Mouse (Mus musculus): ENCODE results near the gene Rgl3. TPM values are rescaled to one million over a fixed set of nuclear protein-coding genes. Genes with fewer than 3 reads are reported as not detected.

Rgl3 gene
- polyA plus RNA-seq, 1 experiment from 2014 or later, result 0.34 TPM

DNA sequence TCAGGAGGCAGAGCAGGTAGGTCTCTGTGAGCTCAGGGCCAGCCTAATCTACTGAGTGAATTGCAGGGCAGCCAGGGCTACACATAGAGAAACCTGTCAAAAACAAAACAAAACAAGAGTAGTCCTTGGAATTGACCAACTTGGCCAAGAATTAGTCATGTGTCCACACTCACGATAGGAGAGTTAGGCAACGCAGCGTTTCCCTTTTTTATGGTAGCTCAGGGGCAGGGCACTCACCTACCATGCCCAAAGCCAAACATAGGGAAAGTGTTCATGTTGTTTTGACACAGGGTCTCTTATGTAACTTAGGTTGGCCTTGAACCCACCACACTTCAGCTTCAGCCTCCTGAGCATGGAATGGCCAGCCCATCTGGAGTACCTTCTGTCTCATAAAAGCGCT, 19.9 kb downstream of the Rgl3 start:
- H3K4me1 ChIP-seq (replicated peaks; ENCODE audit: control insufficient read depth, insufficient read depth, low read length), result no peaks in the 10 kb centered on the region
- H3K4me3 ChIP-seq (ENCODE audit: low read depth, low read length), result no peak overlapping the region
- 85% methylated on average over 4 of the region's 4 CpGs for WGBS
- no peak overlapping the region for H3K9ac ChIP-seq (ENCODE audit: low read depth, low read length)
- no peaks in the 10 kb centered on the region for H3K36me3 ChIP-seq (ENCODE audit: control insufficient read depth, insufficient read depth, low read length)
- H3K27ac ChIP-seq (ENCODE audit: low read depth, low read length), result no peak overlapping the region
- no peak for DNase-seq (ENCODE audit: low spot score)
- no peak overlapping the region for H3K4me2 ChIP-seq
- ATAC-seq (replicated peaks; ENCODE audit: low FRiP score), result no peak
- H3K9me3 ChIP-seq (ENCODE audit: control insufficient read depth, low read length), result no peaks in the 10 kb centered on the region
- no peaks in the 10 kb centered on the region for H3K27me3 ChIP-seq (replicated peaks; ENCODE audit: control insufficient read depth, insufficient read depth, low read length)

DNA sequence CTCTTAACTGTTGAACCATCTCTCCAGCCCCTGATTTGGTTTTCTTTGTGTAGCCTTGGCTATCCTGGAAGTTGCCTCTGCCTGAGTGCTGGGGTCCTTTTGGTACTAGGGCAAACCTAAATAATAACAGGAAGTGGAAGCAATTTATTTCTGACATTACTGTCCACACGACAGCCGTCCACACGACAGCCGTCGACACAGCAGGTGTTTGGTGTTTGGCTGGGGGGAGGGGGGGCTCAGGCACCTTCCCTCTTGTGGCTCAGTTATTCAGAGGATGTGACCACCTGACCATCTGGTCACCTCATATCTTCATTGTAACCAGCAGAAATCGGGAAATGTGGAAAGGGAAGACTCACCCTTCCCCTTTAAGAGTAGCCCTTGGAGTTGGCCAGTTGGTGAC, 20.4 kb downstream of the Rgl3 start:
- 59% methylated on average over 6 of the region's 6 CpGs for WGBS
- ATAC-seq (replicated peaks; ENCODE audit: low FRiP score), result no peak

DNA sequence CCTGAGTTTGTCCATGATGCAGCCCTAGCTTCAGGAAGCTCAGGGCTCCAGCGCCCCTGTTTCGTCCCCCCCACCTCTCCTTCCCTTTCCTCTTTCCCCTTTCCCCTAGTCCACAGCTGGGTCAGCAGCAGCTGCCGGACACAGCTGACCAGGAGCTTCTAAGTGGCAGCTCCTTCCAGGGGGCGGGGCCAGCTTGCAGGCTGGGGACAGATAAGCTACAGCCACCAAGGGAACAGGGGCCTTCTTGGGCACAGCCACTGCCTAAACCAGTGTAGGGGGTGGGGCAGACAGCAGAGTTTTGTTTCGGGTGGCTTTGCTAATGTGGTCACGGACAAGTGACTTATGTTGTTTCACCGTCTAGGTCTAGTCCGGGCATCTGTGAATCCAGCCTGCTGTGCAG, 25.8 kb downstream of the Rgl3 start, which contains the start of gene Epor:
Epor (minus strand) TSS at position 90 of the 400 bp plus-strand sequence.
- H3K9ac ChIP-seq (ENCODE audit: low read depth, low read length), result peak within 1 kb of the TSS; percentile 90
- H3K36me3 ChIP-seq (ENCODE audit: control insufficient read depth, insufficient read depth, low read length), result peaks cover 21% of the 10 kb centered on the region
- peak; percentile 78 for DNase-seq (ENCODE audit: low spot score)
- H3K4me3 ChIP-seq (ENCODE audit: low read depth, low read length), result peak within 1 kb of the TSS; percentile 82
- WGBS, result 16% methylated on average over 8 of the region's 8 CpGs
- H3K4me2 ChIP-seq, result peak within 1 kb of the TSS; percentile 91
- H3K27ac ChIP-seq (ENCODE audit: low read depth, low read length), result peak within 1 kb of the TSS; percentile 98
- peak; percentile 64 for ATAC-seq (replicated peaks; ENCODE audit: low FRiP score)
- H3K9me3 ChIP-seq (ENCODE audit: control insufficient read depth, low read length), result no peaks in the 10 kb centered on the region
- H3K4me1 ChIP-seq (replicated peaks; ENCODE audit: control insufficient read depth, insufficient read depth, low read length), result peaks cover 25% of the 10 kb centered on the region
- H3K27me3 ChIP-seq (replicated peaks; ENCODE audit: control insufficient read depth, insufficient read depth, low read length), result peaks cover 16% of the 10 kb centered on the region

More for the DNA sequence above, 20.4 kb downstream of the Rgl3 start:
- H3K9ac ChIP-seq (ENCODE audit: low read depth, low read length), result no peak overlapping the region
- H3K4me1 ChIP-seq (replicated peaks; ENCODE audit: control insufficient read depth, insufficient read depth, low read length), result peaks cover 4% of the 10 kb centered on the region
- H3K27ac ChIP-seq (ENCODE audit: low read depth, low read length), result no peak overlapping the region
- no peak overlapping the region for H3K4me3 ChIP-seq (ENCODE audit: low read depth, low read length)
- no peak overlapping the region for H3K4me2 ChIP-seq
- H3K9me3 ChIP-seq (ENCODE audit: control insufficient read depth, low read length), result no peaks in the 10 kb centered on the region
- no peaks in the 10 kb centered on the region for H3K27me3 ChIP-seq (replicated peaks; ENCODE audit: control insufficient read depth, insufficient read depth, low read length)
- DNase-seq (ENCODE audit: low spot score), result no peak
- no peaks in the 10 kb centered on the region for H3K36me3 ChIP-seq (ENCODE audit: control insufficient read depth, insufficient read depth, low read length)

DNA sequence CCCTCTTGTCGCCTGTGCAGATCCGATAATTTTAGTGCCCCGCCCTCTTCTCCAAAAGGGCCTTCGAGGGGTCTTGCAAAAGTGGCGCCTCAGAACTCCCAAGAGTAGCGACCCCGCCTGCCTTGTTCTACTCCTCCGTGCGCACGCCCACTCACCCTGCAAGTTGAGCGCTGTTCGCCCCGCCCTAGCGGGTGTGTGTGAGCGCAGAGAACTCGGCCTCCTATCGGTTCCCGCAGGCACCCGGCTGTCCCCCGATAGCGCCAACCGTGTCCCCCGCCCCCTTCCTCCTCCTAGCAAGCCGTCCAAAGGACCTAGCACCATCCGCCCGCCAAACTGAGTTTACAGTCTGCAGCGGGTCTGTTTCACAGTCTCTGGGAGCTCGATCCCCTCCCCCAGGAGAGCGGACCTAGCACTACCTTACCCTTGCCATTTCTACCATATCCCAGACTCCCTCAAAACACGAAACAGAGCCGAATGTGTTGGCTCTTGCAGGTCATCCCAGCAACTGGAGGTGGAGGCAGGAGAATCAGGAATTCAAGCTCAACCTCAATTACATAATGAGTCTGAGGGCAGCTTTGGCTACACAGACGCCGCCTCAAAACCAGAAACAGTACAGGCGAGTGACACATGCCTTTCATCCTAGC, 26.7 kb downstream of the Rgl3 start:
- ATAC-seq (replicated peaks; ENCODE audit: low FRiP score), result peak; percentile 92
- WGBS, result 1% methylated on average over 34 of the region's 34 CpGs

DNA sequence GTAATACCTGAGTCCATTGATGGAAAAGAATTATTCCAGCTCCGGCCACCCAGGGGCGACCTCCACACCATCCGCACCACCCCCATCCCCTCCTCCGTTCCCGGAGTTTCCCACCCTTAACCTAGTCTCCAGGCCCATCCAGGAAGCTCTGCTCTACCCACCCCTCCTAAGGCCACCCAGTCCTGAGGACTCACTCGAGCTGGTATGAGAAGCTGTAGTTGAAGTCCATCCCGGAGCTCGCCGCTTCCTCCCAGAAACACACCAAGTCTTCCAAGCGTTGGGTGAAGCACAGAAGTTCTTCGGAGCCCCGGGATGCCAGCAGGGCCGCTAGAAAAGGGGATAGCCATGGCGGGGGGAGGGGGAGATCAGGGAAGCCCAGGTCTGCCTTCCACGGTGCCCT, 27.2 kb downstream of the Rgl3 start:
- ATAC-seq (replicated peaks; ENCODE audit: low FRiP score), result peak; percentile 12
- Histone ChIP-seq H3K27me3 (replicated peaks; ENCODE audit: control insufficient read depth, insufficient read depth, low read length) (peaks cover 16% of the 10 kb centered on the region), H3K9ac (ENCODE audit: low read depth, low read length) (peak overlapping the region; percentile 90), H3K27ac (ENCODE audit: low read depth, low read length) (peak overlapping the region; percentile 98), H3K4me2 (peak overlapping the region; percentile 91), H3K4me3 (ENCODE audit: low read depth, low read length) (peak overlapping the region; percentile 82), H3K36me3 (ENCODE audit: control insufficient read depth, insufficient read depth, low read length) (peaks cover 23% of the 10 kb centered on the region), H3K9me3 (ENCODE audit: control insufficient read depth, low read length) (no peaks in the 10 kb centered on the region), H3K4me1 (replicated peaks; ENCODE audit: control insufficient read depth, insufficient read depth, low read length) (peaks cover 25% of the 10 kb centered on the region)
- under 1% methylated on average over 15 of the region's 15 CpGs for WGBS
- DNase-seq (ENCODE audit: low spot score), result no peak

More for the DNA sequence above, 26.7 kb downstream of the Rgl3 start:
- Histone ChIP-seq H3K9ac (ENCODE audit: low read depth, low read length) (peak overlapping the region; percentile 90), H3K27me3 (replicated peaks; ENCODE audit: control insufficient read depth, insufficient read depth, low read length) (peaks cover 16% of the 10 kb centered on the region), H3K4me2 (peak overlapping the region; percentile 91), H3K36me3 (ENCODE audit: control insufficient read depth, insufficient read depth, low read length) (peaks cover 23% of the 10 kb centered on the region), H3K27ac (ENCODE audit: low read depth, low read length) (peak overlapping the region; percentile 98), H3K9me3 (ENCODE audit: control insufficient read depth, low read length) (no peaks in the 10 kb centered on the region), H3K4me3 (ENCODE audit: low read depth, low read length) (peak overlapping the region; percentile 82), H3K4me1 (replicated peaks; ENCODE audit: control insufficient read depth, insufficient read depth, low read length) (peaks cover 25% of the 10 kb centered on the region)
- DNase-seq (ENCODE audit: low spot score), result peak; percentile 91

DNA sequence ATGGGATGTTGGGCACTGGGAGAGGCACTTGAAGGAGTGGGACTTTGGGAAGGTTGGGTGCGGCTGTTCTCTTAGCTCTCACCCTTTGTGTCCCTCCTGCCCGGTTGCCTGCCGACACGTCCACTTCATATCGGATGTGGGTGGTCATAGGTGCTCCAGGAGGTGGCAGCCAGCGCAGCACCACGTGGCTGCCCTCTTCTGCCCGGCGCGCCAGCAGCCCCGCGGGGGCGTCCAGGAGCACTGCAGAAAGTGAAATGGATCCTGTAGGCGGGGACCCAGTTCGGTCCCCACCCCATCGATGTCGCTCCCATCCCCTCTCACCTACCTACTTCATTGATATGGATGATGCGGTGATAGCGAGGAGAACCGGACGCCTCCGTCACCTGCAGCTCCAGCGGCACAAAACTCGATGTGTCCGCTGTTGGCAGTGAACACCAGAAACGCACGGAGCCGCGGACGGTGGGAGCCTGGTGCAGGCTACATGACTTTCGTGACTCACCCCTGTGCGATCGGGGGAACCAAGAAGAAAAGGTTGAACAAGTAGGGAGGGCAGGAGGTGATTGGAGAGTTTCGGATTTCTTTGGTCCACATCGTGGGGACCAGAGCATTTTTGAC, 27.8 kb downstream of the Rgl3 start:
- peaks cover 25% of the 10 kb centered on the region for H3K4me1 ChIP-seq (replicated peaks; ENCODE audit: control insufficient read depth, insufficient read depth, low read length)
- ATAC-seq (replicated peaks; ENCODE audit: low FRiP score) (no peak), DNase-seq (ENCODE audit: low spot score) (peak; percentile 56)

DNA sequence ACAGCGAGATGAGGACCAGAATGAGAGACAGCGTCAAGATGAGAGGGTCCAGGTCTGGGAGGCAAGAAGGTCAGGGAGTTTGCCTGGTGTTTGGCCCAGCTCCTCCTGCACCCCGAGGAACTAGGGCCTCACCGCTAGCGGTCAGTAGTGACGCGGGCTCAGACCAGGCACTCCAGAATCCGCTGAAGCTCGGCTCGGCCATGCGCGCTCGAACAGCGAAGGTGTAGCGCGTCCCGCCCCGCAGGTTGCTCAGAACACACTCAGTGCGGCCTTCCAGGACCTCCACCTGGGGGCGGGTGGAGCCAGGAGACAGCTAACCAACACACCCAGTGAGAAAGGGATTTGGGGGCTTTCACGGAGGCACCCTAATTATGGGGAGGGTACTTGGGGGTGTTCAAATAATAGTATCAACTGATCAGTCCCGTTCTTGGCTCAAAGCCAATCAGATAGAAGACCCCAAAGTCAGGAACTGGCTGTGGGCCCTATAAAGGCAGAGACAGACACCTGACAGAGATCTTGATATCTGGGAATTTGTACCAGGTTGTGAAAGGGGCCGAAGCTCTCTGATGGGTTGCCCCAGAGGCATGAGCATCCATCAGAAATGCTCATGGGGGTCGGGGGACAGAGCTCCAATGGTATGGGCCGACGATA, 28.6 kb downstream of the Rgl3 start:
- Histone ChIP-seq H3K27me3 (replicated peaks; ENCODE audit: control insufficient read depth, insufficient read depth, low read length) (peaks cover 16% of the 10 kb centered on the region), H3K9me3 (ENCODE audit: control insufficient read depth, low read length) (no peaks in the 10 kb centered on the region), H3K4me3 (ENCODE audit: low read depth, low read length) (peak overlapping the region; percentile 82), H3K9ac (ENCODE audit: low read depth, low read length) (peak overlapping the region; percentile 90), H3K27ac (ENCODE audit: low read depth, low read length) (peak overlapping the region; percentile 98), H3K4me2 (peak overlapping the region; percentile 91), H3K36me3 (ENCODE audit: control insufficient read depth, insufficient read depth, low read length) (peaks cover 23% of the 10 kb centered on the region), H3K4me1 (replicated peaks; ENCODE audit: control insufficient read depth, insufficient read depth, low read length) (peaks cover 25% of the 10 kb centered on the region)
- 26% methylated on average over 26 of the region's 26 CpGs for WGBS
- DNase-seq (ENCODE audit: low spot score), result no peak
- ATAC-seq (replicated peaks; ENCODE audit: low FRiP score), result no peak

More for the DNA sequence above, 27.8 kb downstream of the Rgl3 start:
- Histone ChIP-seq H3K27ac (ENCODE audit: low read depth, low read length) (peak overlapping the region; percentile 98), H3K9ac (ENCODE audit: low read depth, low read length) (peak overlapping the region; percentile 90), H3K4me3 (ENCODE audit: low read depth, low read length) (peak overlapping the region; percentile 82), H3K4me2 (peak overlapping the region; percentile 91), H3K27me3 (replicated peaks; ENCODE audit: control insufficient read depth, insufficient read depth, low read length) (peaks cover 16% of the 10 kb centered on the region), H3K9me3 (ENCODE audit: control insufficient read depth, low read length) (no peaks in the 10 kb centered on the region), H3K36me3 (ENCODE audit: control insufficient read depth, insufficient read depth, low read length) (peaks cover 23% of the 10 kb centered on the region)
- under 1% methylated on average over 35 of the region's 35 CpGs for WGBS

DNA sequence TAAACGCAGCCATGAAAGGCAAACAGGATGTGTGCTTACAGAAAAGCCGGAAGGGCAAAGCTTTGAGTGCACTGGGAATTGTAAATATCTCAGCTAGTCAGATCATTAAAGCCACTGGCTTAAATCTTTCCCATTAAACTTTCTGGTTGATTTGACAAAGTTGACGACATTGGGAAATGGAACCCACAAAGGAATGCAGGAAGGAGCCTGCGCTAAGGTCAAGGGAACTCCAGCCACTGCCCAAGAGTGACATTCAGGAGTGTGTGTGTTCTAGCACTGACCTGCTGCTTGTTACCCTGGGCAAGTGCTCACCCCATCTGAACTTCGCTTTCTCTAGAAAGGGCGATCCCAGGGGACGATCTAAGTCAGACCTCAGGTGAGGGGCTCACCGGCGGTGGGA, 29.1 kb downstream of the Rgl3 start:
- ATAC-seq (replicated peaks; ENCODE audit: low FRiP score) (no peak), DNase-seq (ENCODE audit: low spot score) (no peak)
- H3K4me3 ChIP-seq (ENCODE audit: low read depth, low read length), result peak overlapping the region; percentile 82
- H3K27ac ChIP-seq (ENCODE audit: low read depth, low read length), result peak overlapping the region; percentile 98
- peaks cover 23% of the 10 kb centered on the region for H3K36me3 ChIP-seq (ENCODE audit: control insufficient read depth, insufficient read depth, low read length)
- peak overlapping the region; percentile 90 for H3K9ac ChIP-seq (ENCODE audit: low read depth, low read length)
- H3K9me3 ChIP-seq (ENCODE audit: control insufficient read depth, low read length), result no peaks in the 10 kb centered on the region
- H3K4me1 ChIP-seq (replicated peaks; ENCODE audit: control insufficient read depth, insufficient read depth, low read length), result peaks cover 25% of the 10 kb centered on the region
- peaks cover 16% of the 10 kb centered on the region for H3K27me3 ChIP-seq (replicated peaks; ENCODE audit: control insufficient read depth, insufficient read depth, low read length)
- peak overlapping the region; percentile 91 for H3K4me2 ChIP-seq
- 65% methylated on average over 9 of the region's 9 CpGs for WGBS

Measured in liver, embryonic 11.5 days (tissue).